Mouse (Mus musculus) inflammation-experienced regulatory T-cells, adult 16 weeks (primary cell): ENCODE measurements around the gene Spata32. TPM values are rescaled to one million over a fixed set of nuclear protein-coding genes. Genes with fewer than 3 reads are reported as not detected.

ENCODE experiments used
- polyA plus RNA-seq: library from polyadenylated mRNA; unstranded; fragments of 100-300 nt; shearing (Covaris generic); gene quantifications from one replicate; pipeline ENCODE4 v1.2.1, GENCODE M21; 2017

Gene Spata32
- not detected for polyA plus RNA-seq

DNA sequence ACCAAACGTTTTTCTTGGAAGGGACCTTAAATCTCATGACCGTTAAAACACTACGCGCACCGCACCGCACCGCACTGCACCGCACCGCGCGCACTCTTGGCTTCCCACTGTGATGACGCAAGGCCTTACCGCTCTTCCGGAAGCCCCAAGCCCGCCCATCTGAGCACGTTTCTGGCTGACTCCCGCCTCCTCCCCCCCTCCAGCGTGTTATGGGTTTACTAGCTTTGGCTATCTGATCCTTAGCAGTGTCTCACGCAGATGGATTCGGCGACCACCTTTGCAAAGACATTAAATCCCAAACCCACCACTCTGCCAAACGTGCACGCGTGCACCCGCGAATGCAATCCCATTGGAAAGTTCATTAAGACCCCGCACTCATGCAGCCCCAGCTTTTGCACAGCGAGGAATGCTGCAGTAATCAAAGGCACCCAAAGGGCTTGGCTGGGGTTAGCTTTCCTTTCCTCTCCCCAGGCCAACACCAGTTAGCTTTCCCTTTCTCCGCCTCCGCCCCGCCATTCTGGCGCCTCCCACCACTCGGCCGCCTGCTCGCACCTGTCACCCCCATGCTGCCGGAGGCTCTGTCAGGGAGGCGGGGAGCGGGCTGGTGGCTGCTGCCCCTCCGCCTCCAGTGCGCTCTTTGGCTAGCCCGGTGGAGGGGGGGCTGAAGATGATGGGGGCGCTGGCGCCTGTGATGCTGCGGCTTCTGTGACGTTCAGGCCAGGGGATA, at the start of gene Spata32:
TSS of gene Spata32 (minus strand) at position 643 of the 727 bp plus-strand sequence.

GRCm38 (mm10) chr11:103267346-103268219, 49.4 kb upstream of the Spata32 start, which contains the start of gene Map3k14:
Gene Map3k14 (minus strand): TSS chr11:103267472.

DNA sequence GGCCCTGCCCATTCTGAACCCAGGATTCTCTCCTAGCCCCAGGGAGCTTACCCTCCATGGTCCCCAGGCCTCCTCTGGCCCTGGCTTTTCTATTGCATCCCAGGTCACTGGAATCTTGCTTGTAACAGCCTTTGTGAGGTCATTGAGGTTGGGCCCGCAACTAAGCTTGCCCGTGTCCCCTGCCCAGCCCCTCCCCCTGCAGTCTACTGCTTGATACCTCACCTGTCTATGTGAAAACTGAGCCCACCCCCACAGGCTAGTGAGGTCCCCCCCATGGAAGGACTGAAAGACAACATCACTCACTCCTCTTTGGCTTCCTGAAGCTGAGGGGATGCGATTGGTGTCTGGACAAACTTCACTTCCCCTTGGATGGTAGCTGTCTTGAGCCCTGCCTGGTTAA, 9.8 kb downstream of the Spata32 start, which contains the start of gene 1700023F06Rik:
TSS of gene 1700023F06Rik (minus strand) at position 101 of the 400 bp plus-strand sequence.

DNA sequence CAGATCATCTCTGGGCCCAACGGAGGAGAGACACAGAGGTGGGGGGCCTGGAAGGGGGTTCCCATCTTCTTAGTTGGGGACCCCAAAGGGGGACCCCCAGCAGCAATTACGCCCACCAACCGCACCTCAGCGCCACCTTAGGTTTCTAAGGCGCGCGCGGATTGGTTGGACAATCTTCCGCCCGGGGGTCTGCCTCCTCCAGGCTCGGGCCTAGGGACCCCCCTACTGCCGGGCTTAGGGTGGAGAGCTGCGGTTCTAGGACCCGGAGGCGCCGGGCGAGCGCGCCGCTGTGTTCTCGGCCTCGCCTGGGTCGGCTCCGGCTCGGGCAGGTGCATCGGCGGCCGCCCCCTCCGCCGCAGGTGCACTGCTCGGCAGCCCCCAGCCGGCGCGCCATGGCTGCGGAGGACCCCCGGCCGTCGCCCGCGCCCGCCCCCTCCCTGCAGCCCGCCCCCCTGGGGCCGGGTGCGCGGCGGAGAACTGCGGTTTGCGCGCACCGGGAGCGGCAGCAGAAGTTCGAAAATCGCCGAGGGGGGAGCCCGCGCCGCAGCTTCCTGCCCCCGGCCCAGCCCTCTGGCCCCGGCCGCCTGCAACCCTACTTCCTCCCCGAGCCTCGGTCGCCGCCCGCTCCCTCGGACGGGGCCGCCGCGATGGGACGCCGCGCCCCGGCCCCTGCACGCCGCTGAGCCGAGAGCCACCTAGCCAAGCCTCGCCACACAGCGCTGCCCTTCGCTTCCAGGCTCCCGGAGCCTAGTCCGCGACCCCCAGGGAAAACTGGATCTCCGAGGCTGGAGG, 47.5 kb downstream of the Spata32 start, which contains the start of gene Fmnl1:
TSS of gene Fmnl1 (plus strand) at position 614 of the 792 bp plus-strand sequence.

Other genes starting within 250 kb of the Spata32 start
- gene Nmt1, start 190.2 kb downstream of the Spata32 start, polyA plus RNA-seq = 81.2 TPM
- 29.2 TPM for gene Dcakd, start 190.1 kb downstream of the Spata32 start, polyA plus RNA-seq
- gene Plcd3, start 116.8 kb downstream of the Spata32 start, polyA plus RNA-seq = not detected
- gene Acbd4, start 116.8 kb downstream of the Spata32 start, polyA plus RNA-seq = 54.2 TPM
- 4.2 TPM for gene Hexim1, start 102.2 kb downstream of the Spata32 start, polyA plus RNA-seq
- gene Hexim2, start 86.0 kb downstream of the Spata32 start, polyA plus RNA-seq = 7.5 TPM
- gene Fmnl1, start 47.3 kb downstream of the Spata32 start, polyA plus RNA-seq = 86.8 TPM
- gene 1700023F06Rik, start 9.9 kb downstream of the Spata32 start, polyA plus RNA-seq = not detected
- 34.4 TPM for gene Map3k14, start 49.0 kb upstream of the Spata32 start, polyA plus RNA-seq
- gene Arhgap27, start 145.3 kb upstream of the Spata32 start, polyA plus RNA-seq = 110 TPM
- 26.1 TPM for gene Plekhm1, start 194.3 kb upstream of the Spata32 start, polyA plus RNA-seq